Mouse (Mus musculus) stomach, postnatal 0 days (tissue): ENCODE measurements at regions not wholly inside any gene's neighbourhood (a gene's known extent, or its start where the extent isn't known, plus 50 kb on each side); places are given as distances from the start of the nearest gene placed in this dataset.

Source experiments
- ATAC-seq: fragments of 200-750 bp; cut with Nextera tagmentation; 2 replicates; pipeline ENCODE4 v1.8.0; 2017; ENCODE audit not compliant: low FRiP score, low TSS enrichment
- DNase-seq: peaks from one replicate; pipeline ENCODE4 v3.0.0-alpha.2; 2016; ENCODE audit warnings: low spot score
- H3K27ac ChIP-seq: fragments of 300-500 bp; sonication (generic); replicated peaks from 2 replicates; pipeline ENCODE4 v1.5.1; 2014; ENCODE audit warnings: mild to moderate bottlenecking, control low read depth
- H3K27me3 ChIP-seq: fragments of 300-500 bp; sonication (generic); 2 replicates; pipeline ENCODE4 v1.6.1; 2014; ENCODE audit warnings: low read length; ENCODE audit not compliant: control insufficient read depth, insufficient read depth
- H3K36me3 ChIP-seq: fragments of 300-500 bp; sonication (generic); 2 replicates; pipeline ENCODE4 v1.6.1; 2014; ENCODE audit warnings: low read length, mixed read lengths; ENCODE audit not compliant: control insufficient read depth, insufficient read depth
- H3K4me1 ChIP-seq: fragments of 300-500 bp; sonication (generic); replicated peaks from 2 replicates; pipeline ENCODE4 v1.6.1; 2014; ENCODE audit warnings: antibody characterized with exemption; ENCODE audit not compliant: control insufficient read depth, insufficient read depth
- H3K4me2 ChIP-seq: fragments of 300-500 bp; sonication (generic); replicated peaks from 2 replicates; pipeline ENCODE4 v1.6.1; 2014; ENCODE audit warnings: low read depth, mild to moderate bottlenecking, control low read depth, moderate library complexity
- H3K4me3 ChIP-seq: fragments of 300-500 bp; sonication (generic); 2 replicates; pipeline ENCODE4 v1.5.1; 2014; ENCODE audit warnings: low read depth, low read length, control low read depth
- H3K9ac ChIP-seq: fragments of 300-500 bp; sonication (generic); 2 replicates; pipeline ENCODE4 v1.6.1; 2014; ENCODE audit warnings: mild to moderate bottlenecking, low read length, control low read depth, mixed read lengths
- H3K9me3 ChIP-seq: fragments of 300-500 bp; sonication (generic); 2 replicates; pipeline ENCODE4 v1.6.1; 2016; ENCODE audit warnings: low read length; ENCODE audit not compliant: control insufficient read depth
- CTCF ChIP-seq: IDR thresholded peaks from 2 replicates; pipeline ENCODE4 v1.5.1; 2016; ENCODE audit warnings: antibody characterized with exemption, low read depth, mild to moderate bottlenecking, moderate library complexity
- EP300 ChIP-seq: optimal IDR thresholded peaks from 2 replicates; pipeline ENCODE3; 2016; ENCODE audit warnings: antibody characterized with exemption
- WGBS: fragments of 180-500 bp; shearing (Covaris S2); extraction: QIAGEN DNeasy Blood & Tissue Kit; methylation state at CpG from one replicate; pipeline ENCODE4 v1.1.7; 2014; 5-methylcytosine and 5-hydroxymethylcytosine counted together

- no peak for ATAC-seq
- Histone ChIP-seq H3K27ac (no peak overlapping the region), H3K9ac (no peak overlapping the region), H3K4me2 (no peak overlapping the region), H3K4me3 (no peak overlapping the region), H3K9me3 (no peaks in the 10 kb centered on the region), H3K36me3 (no peaks in the 10 kb centered on the region), H3K4me1 (no peaks in the 10 kb centered on the region), H3K27me3 (no peaks in the 10 kb centered on the region)
- TF ChIP-seq CTCF (no peak), EP300 (no peak)
- DNase-seq: no peak
- 78% methylated on average over 3 of the region's 3 CpGs for WGBS
Measured at GRCm38 (mm10) chr16:42675031-42675430, 200.7 kb upstream of the Zbtb20 start.

GRCm38 (mm10) chr16:42666601-42667000 lies 209.1 kb upstream of the Zbtb20 start:
- Histone ChIP-seq H3K36me3 (no peaks in the 10 kb centered on the region), H3K9me3 (no peaks in the 10 kb centered on the region), H3K27ac (no peak overlapping the region), H3K4me1 (no peaks in the 10 kb centered on the region), H3K4me3 (no peak overlapping the region), H3K9ac (no peak overlapping the region), H3K27me3 (no peaks in the 10 kb centered on the region), H3K4me2 (no peak overlapping the region)
- WGBS: 68% methylated on average over 3 of the region's 3 CpGs
- ATAC-seq (no peak), DNase-seq (no peak)
- TF ChIP-seq CTCF: no peak
- no peak for TF ChIP-seq EP300

DNA sequence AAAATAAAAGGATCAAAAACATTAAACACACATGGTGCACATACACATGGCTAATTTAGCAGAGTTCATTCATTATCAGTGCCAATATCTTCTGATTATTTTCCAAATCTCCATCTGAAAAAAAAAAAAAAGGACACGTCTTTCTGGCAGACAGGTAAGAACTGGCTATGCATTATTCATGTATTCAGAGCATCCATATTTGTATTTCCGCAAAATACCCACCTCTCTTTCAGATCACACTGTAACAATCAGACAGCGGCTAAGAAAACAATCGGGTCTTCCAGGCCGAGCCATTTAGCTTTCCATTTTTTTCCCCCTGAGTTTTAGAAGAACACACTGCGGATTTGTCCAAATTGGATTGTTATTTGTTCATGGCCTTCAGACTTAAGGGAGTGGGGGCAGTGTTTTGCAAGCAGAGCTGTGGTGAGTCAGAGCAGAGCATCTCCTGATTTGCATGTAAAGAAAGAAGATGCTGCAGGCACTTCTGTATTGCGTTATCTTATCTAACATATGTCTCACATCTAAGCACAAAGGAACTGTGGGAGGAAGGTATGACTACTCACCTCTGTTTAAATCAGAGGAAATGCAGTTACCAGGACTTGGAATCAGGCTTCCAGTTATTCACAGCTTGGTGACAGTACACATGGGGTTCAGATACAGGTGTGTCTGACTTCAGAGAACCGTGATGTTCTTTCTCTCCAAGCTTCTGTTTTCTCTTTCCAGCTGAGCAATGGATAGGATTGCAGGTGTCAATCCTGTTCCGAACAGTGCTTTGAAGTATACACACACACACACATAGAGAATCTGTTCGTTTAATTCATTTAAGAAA lies 223.6 kb upstream of the Zbtb20 start:
- H3K9me3 ChIP-seq: no peaks in the 10 kb centered on the region
- H3K36me3 ChIP-seq: no peaks in the 10 kb centered on the region
- TF ChIP-seq EP300 (no peak), CTCF (no peak)
- H3K27ac ChIP-seq: no peak overlapping the region
- 80% methylated on average over 10 of the region's 10 CpGs for WGBS
- no peak overlapping the region for H3K4me2 ChIP-seq
- ATAC-seq (no peak), DNase-seq (no peak)
- H3K27me3 ChIP-seq: no peaks in the 10 kb centered on the region
- H3K4me3 ChIP-seq: no peak overlapping the region
- no peaks in the 10 kb centered on the region for H3K4me1 ChIP-seq
- H3K9ac ChIP-seq: no peak overlapping the region

DNA sequence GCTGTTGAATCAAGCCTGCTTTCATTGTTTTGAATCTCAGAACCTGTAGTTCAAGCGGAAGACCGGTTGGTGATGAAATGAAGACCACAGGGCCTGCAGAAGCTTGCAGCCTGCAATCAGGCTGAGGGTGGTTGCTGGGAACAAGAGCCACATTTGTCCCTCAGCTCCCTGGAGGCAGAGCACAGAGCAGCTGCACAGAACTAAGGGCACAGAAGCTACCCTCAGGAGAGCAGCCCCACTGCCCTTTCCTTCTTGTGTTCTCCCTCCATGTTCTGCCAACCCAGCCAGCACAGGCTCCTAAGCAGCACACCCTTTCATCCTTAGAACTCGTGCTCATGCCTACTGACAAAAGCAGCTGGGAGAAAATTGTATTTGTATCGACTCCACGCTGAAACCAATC lies 225.9 kb upstream of the Zbtb20 start:
- no peak for TF ChIP-seq CTCF
- TF ChIP-seq EP300: no peak
- Histone ChIP-seq H3K27me3 (no peaks in the 10 kb centered on the region), H3K4me1 (no peaks in the 10 kb centered on the region), H3K4me3 (no peak overlapping the region), H3K27ac (no peak overlapping the region), H3K9ac (no peak overlapping the region), H3K9me3 (no peaks in the 10 kb centered on the region), H3K4me2 (no peak overlapping the region), H3K36me3 (no peaks in the 10 kb centered on the region)
- no peak for ATAC-seq
- WGBS: 73% methylated on average over 5 of the region's 5 CpGs
- no peak for DNase-seq

GRCm38 (mm10) chr16:42648531-42649142 lies 227.0 kb upstream of the Zbtb20 start:
- Histone ChIP-seq H3K4me3 (no peak overlapping the region), H3K4me1 (no peaks in the 10 kb centered on the region), H3K27ac (no peak overlapping the region), H3K36me3 (no peaks in the 10 kb centered on the region), H3K9me3 (no peaks in the 10 kb centered on the region), H3K9ac (no peak overlapping the region), H3K4me2 (no peak overlapping the region), H3K27me3 (no peaks in the 10 kb centered on the region)
- no peak for TF ChIP-seq CTCF
- TF ChIP-seq EP300: no peak
- no peak for ATAC-seq
- 92% methylated on average over 5 of the region's 5 CpGs for WGBS
- DNase-seq: no peak

GRCm38 (mm10) chr16:42647762-42648161 lies 227.9 kb upstream of the Zbtb20 start:
- Histone ChIP-seq H3K27me3 (no peaks in the 10 kb centered on the region), H3K36me3 (no peaks in the 10 kb centered on the region), H3K9ac (no peak overlapping the region), H3K27ac (no peak overlapping the region), H3K9me3 (no peaks in the 10 kb centered on the region), H3K4me2 (no peak overlapping the region), H3K4me3 (no peak overlapping the region), H3K4me1 (no peaks in the 10 kb centered on the region)
- 91% methylated on average over 5 of the region's 5 CpGs for WGBS
- ATAC-seq: no peak
- no peak for DNase-seq
- TF ChIP-seq EP300 (no peak), CTCF (no peak)
